Mouse (Mus musculus): Measurements from ENCODE around the gene Cdk14. TPM values are rescaled to one million over a fixed set of nuclear protein-coding genes. Genes with fewer than 3 reads are reported as not detected.

Cdk14 gene
- total RNA-seq, 1 experiment: 3.5 TPM

GRCm38 (mm10) chr5:4805228-4805627 lies 614.9 kb downstream of the Cdk14 start:
- Histone ChIP-seq H3K4me1 (ENCODE audit: control insufficient read depth in 2 of 2, insufficient read depth in 2 of 2, low read length in 2 of 2, poor library complexity in 1 of 2) (no peaks in the 10 kb centered on the region), H3K4me3 (ENCODE audit: insufficient read depth in 1 of 2, low read depth in 1 of 2, low read length in 2 of 2, poor library complexity in 1 of 2, severe bottlenecking in 1 of 2) (no peak overlapping the region), H3K9ac (ENCODE audit: insufficient read depth, low read depth, low read length, poor library complexity, severe bottlenecking) (no peak overlapping the region), H3K27ac (ENCODE audit: insufficient read depth, low read depth, low read length, poor library complexity, severe bottlenecking) (no peak overlapping the region), H3K9me3 (ENCODE audit: control insufficient read depth, insufficient read depth, low read depth, low read length) (no peaks in the 10 kb centered on the region), H3K36me3 (ENCODE audit: control insufficient read depth, insufficient read depth, low read length, poor library complexity, severe bottlenecking) (no peaks in the 10 kb centered on the region)
- no peak for TF ChIP-seq MAFK (IDR thresholded peaks at IDR 0.05; ENCODE audit: insufficient read depth, low read depth, low read length)
- TF ChIP-seq CHD2 (IDR thresholded peaks at IDR 0.05; ENCODE audit: low read depth, low read length): no peak
- no peak for TF ChIP-seq HCFC1 (IDR thresholded peaks at IDR 0.05; ENCODE audit: borderline replicate concordance, insufficient read depth, low read length)
- no peak for TF ChIP-seq ZC3H11A (IDR thresholded peaks at IDR 0.05; ENCODE audit: borderline replicate concordance, low read depth, low read length)
- TF ChIP-seq ZNF384 (IDR thresholded peaks at IDR 0.05; ENCODE audit: low read depth, low read length): no peak
- in situ Hi-C loops (cut with MboI; ENCODE audit: low sequenced_read_pairs in 2 of 2, unreplicated experiment in 2 of 2): no loop called here
- no peak for DNase-seq (ENCODE audit: low read depth, low spot score)

GRCm38 (mm10) chr5:4803708-4804107 lies 616.4 kb downstream of the Cdk14 start:
- Histone ChIP-seq H3K9ac (ENCODE audit: insufficient read depth, low read depth, low read length, poor library complexity, severe bottlenecking) (no peak overlapping the region), H3K27ac (ENCODE audit: insufficient read depth, low read depth, low read length, poor library complexity, severe bottlenecking) (no peak overlapping the region), H3K9me3 (ENCODE audit: control insufficient read depth, insufficient read depth, low read depth, low read length) (no peaks in the 10 kb centered on the region), H3K36me3 (ENCODE audit: control insufficient read depth, insufficient read depth, low read length, poor library complexity, severe bottlenecking) (no peaks in the 10 kb centered on the region), H3K4me1 (ENCODE audit: control insufficient read depth in 2 of 2, insufficient read depth in 2 of 2, low read length in 2 of 2, poor library complexity in 1 of 2) (no peaks in the 10 kb centered on the region), H3K4me3 (ENCODE audit: insufficient read depth in 1 of 2, low read depth in 1 of 2, low read length in 2 of 2, poor library complexity in 1 of 2, severe bottlenecking in 1 of 2) (no peak overlapping the region)
- TF ChIP-seq ZC3H11A (IDR thresholded peaks at IDR 0.05; ENCODE audit: borderline replicate concordance, low read depth, low read length) (no peak), HCFC1 (IDR thresholded peaks at IDR 0.05; ENCODE audit: borderline replicate concordance, insufficient read depth, low read length) (no peak), CHD2 (IDR thresholded peaks at IDR 0.05; ENCODE audit: low read depth, low read length) (no peak), ZNF384 (IDR thresholded peaks at IDR 0.05; ENCODE audit: low read depth, low read length) (no peak), MAFK (IDR thresholded peaks at IDR 0.05; ENCODE audit: insufficient read depth, low read depth, low read length) (no peak)
- no peak for DNase-seq (ENCODE audit: low read depth, low spot score)
- in situ Hi-C loops (cut with MboI; ENCODE audit: low sequenced_read_pairs in 2 of 2, unreplicated experiment in 2 of 2): no loop called here

GRCm38 (mm10) chr5:4801971-4802370 lies 618.1 kb downstream of the Cdk14 start:
- in situ Hi-C loops (cut with MboI; ENCODE audit: low sequenced_read_pairs in 2 of 2, unreplicated experiment in 2 of 2): no loop called here
- no peaks in the 10 kb centered on the region for H3K4me1 ChIP-seq (ENCODE audit: control insufficient read depth in 2 of 2, insufficient read depth in 2 of 2, low read length in 2 of 2, poor library complexity in 1 of 2)
- no peak overlapping the region for H3K4me3 ChIP-seq (ENCODE audit: insufficient read depth in 1 of 2, low read depth in 1 of 2, low read length in 2 of 2, poor library complexity in 1 of 2, severe bottlenecking in 1 of 2)

GRCm38 (mm10) chr5:4801096-4801850 lies 618.8 kb downstream of the Cdk14 start:
- H3K4me3 ChIP-seq (ENCODE audit: insufficient read depth in 1 of 2, low read depth in 1 of 2, low read length in 2 of 2, poor library complexity in 1 of 2, severe bottlenecking in 1 of 2): no peak overlapping the region
- no peak overlapping the region for H3K9ac ChIP-seq (ENCODE audit: insufficient read depth, low read depth, low read length, poor library complexity, severe bottlenecking)
- in situ Hi-C loops (cut with MboI; ENCODE audit: low sequenced_read_pairs in 2 of 2, unreplicated experiment in 2 of 2): no loop called here
- H3K36me3 ChIP-seq (ENCODE audit: control insufficient read depth, insufficient read depth, low read length, poor library complexity, severe bottlenecking): no peaks in the 10 kb centered on the region
- no peak for TF ChIP-seq MAFK (IDR thresholded peaks at IDR 0.05; ENCODE audit: insufficient read depth, low read depth, low read length)
- DNase-seq (ENCODE audit: low read depth, low spot score): no peak
- H3K27ac ChIP-seq (ENCODE audit: insufficient read depth, low read depth, low read length, poor library complexity, severe bottlenecking): no peak overlapping the region
- H3K9me3 ChIP-seq (ENCODE audit: control insufficient read depth, insufficient read depth, low read depth, low read length): no peaks in the 10 kb centered on the region
- H3K4me1 ChIP-seq (ENCODE audit: control insufficient read depth in 2 of 2, insufficient read depth in 2 of 2, low read length in 2 of 2, poor library complexity in 1 of 2): no peaks in the 10 kb centered on the region

More at GRCm38 (mm10) chr5:4801971-4802370, 618.1 kb downstream of the Cdk14 start:
- DNase-seq (ENCODE audit: low read depth, low spot score): no peak
- no peaks in the 10 kb centered on the region for H3K9me3 ChIP-seq (ENCODE audit: control insufficient read depth, insufficient read depth, low read depth, low read length)
- no peak overlapping the region for H3K9ac ChIP-seq (ENCODE audit: insufficient read depth, low read depth, low read length, poor library complexity, severe bottlenecking)
- no peak overlapping the region for H3K27ac ChIP-seq (ENCODE audit: insufficient read depth, low read depth, low read length, poor library complexity, severe bottlenecking)
- H3K36me3 ChIP-seq (ENCODE audit: control insufficient read depth, insufficient read depth, low read length, poor library complexity, severe bottlenecking): no peaks in the 10 kb centered on the region
- no peak for TF ChIP-seq ZC3H11A (IDR thresholded peaks at IDR 0.05; ENCODE audit: borderline replicate concordance, low read depth, low read length)
- TF ChIP-seq CHD2 (IDR thresholded peaks at IDR 0.05; ENCODE audit: low read depth, low read length): no peak
- no peak for TF ChIP-seq ZNF384 (IDR thresholded peaks at IDR 0.05; ENCODE audit: low read depth, low read length)
- TF ChIP-seq HCFC1 (IDR thresholded peaks at IDR 0.05; ENCODE audit: borderline replicate concordance, insufficient read depth, low read length): no peak
- TF ChIP-seq MAFK (IDR thresholded peaks at IDR 0.05; ENCODE audit: insufficient read depth, low read depth, low read length): no peak

GRCm38 (mm10) chr5:4791219-4791618 lies 628.9 kb downstream of the Cdk14 start:
- Histone ChIP-seq H3K27ac (ENCODE audit: insufficient read depth, low read depth, low read length, poor library complexity, severe bottlenecking) (no peak overlapping the region), H3K36me3 (ENCODE audit: control insufficient read depth, insufficient read depth, low read length, poor library complexity, severe bottlenecking) (no peaks in the 10 kb centered on the region), H3K4me3 (ENCODE audit: insufficient read depth in 1 of 2, low read depth in 1 of 2, low read length in 2 of 2, poor library complexity in 1 of 2, severe bottlenecking in 1 of 2) (no peak overlapping the region), H3K9me3 (ENCODE audit: control insufficient read depth, insufficient read depth, low read depth, low read length) (no peaks in the 10 kb centered on the region), H3K4me1 (ENCODE audit: control insufficient read depth in 2 of 2, insufficient read depth in 2 of 2, low read length in 2 of 2, poor library complexity in 1 of 2) (no peaks in the 10 kb centered on the region), H3K9ac (ENCODE audit: insufficient read depth, low read depth, low read length, poor library complexity, severe bottlenecking) (no peak overlapping the region)
- TF ChIP-seq CHD2 (IDR thresholded peaks at IDR 0.05; ENCODE audit: low read depth, low read length) (no peak), HCFC1 (IDR thresholded peaks at IDR 0.05; ENCODE audit: borderline replicate concordance, insufficient read depth, low read length) (no peak), ZC3H11A (IDR thresholded peaks at IDR 0.05; ENCODE audit: borderline replicate concordance, low read depth, low read length) (no peak), MAFK (IDR thresholded peaks at IDR 0.05; ENCODE audit: insufficient read depth, low read depth, low read length) (no peak), ZNF384 (IDR thresholded peaks at IDR 0.05; ENCODE audit: low read depth, low read length) (no peak)
- in situ Hi-C loops (cut with MboI; ENCODE audit: low sequenced_read_pairs in 2 of 2, unreplicated experiment in 2 of 2): no loop called here
- no peak for DNase-seq (ENCODE audit: low read depth, low spot score)

Measured in ES-E14 (cell line).